ENCODE assay signal across 22 mouse cellular contexts in the genomic region with DNA sequence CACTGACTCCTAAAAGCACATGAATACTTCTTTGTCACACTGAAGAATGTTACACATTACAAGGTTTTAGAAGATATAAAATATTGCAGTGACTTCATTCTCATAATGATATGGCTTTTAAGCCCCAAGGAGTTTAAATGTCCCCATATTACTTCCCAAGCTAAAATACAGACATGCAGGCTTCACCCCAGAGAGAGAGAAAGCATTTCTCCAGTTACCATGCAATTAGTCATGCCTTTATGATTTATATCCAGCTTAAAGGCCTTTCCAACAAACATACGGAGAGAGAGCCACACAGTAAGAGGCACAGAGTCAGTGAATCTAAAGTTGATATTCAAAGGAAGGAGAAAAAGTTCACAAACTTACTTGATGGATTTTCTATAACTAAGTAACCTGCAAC. TPM values are rescaled to one million over a fixed set of nuclear protein-coding genes. Genes with fewer than 3 reads are reported as not detected.
DNase-seq lines count a peak whose midpoint lies in the region; ATAC-seq and TF ChIP-seq lines count a peak whose summit lies in the region.
"Had no signal": no experiment of that assay in that cellular context is flagged by ENCODE, and none has a peak within 500 bp of the region (broad histone marks: within the 10 kb centered on the region; RNA-seq: fewer than 3 reads in every experiment).

No protein-coding gene starts in this region.

- WGBS in embryonic facial prominence, embryonic 14.5 days = 18% methylated on average over 1 of the region's 1 CpGs
- 40% methylated on average over 1 of the region's 1 CpGs for WGBS in embryonic facial prominence, embryonic 10.5 days
- WGBS in midbrain, embryonic 11.5 days = 65% methylated on average over 1 of the region's 1 CpGs
- WGBS in midbrain, embryonic 15.5 days = 47% methylated on average over 1 of the region's 1 CpGs
- WGBS in limb, embryonic 14.5 days = 17% methylated on average over 1 of the region's 1 CpGs
- 56% methylated on average over 1 of the region's 1 CpGs for WGBS in hindbrain, embryonic 10.5 days

- no peak for TF ChIP-seq POLR2A in limb, embryonic 14.5 days (IDR thresholded peaks at IDR 0.05; ENCODE audit: borderline replicate concordance, extremely low read depth, insufficient read depth, insufficient read length)

- no peaks in the 10 kb centered on the region for H3K36me3 ChIP-seq in embryonic facial prominence, embryonic 14.5 days (ENCODE audit: control insufficient read depth, insufficient read depth, low read length)
- no peaks in the 10 kb centered on the region for H3K36me3 ChIP-seq in embryonic facial prominence, embryonic 10.5 days (replicated peaks)
- H3K36me3 ChIP-seq in midbrain, embryonic 11.5 days (ENCODE audit: control insufficient read depth, insufficient read depth, low read length) = no peaks in the 10 kb centered on the region
- no peaks in the 10 kb centered on the region for H3K36me3 ChIP-seq in midbrain, embryonic 15.5 days (replicated peaks)
- no peaks in the 10 kb centered on the region for H3K36me3 ChIP-seq in limb, embryonic 14.5 days (ENCODE audit: control insufficient read depth, insufficient read depth, low read length)
- H3K36me3 ChIP-seq in hindbrain, embryonic 10.5 days = no peaks in the 10 kb centered on the region
- H3K36me3 ChIP-seq: embryonic facial prominence, embryonic 15.5 days; forebrain, embryonic 10.5 days; heart, embryonic 12.5 days had no signal

- ATAC-seq in embryonic facial prominence, embryonic 14.5 days (ENCODE audit: low read depth) = peak; percentile 26; the same call in 1 of the 2 replicates
- ATAC-seq in midbrain, embryonic 11.5 days (ENCODE audit: low FRiP score) = no peak
- ATAC-seq in midbrain, embryonic 15.5 days (replicated peaks) = no peak
- peak; percentile 72 for ATAC-seq in limb, embryonic 14.5 days (ENCODE audit: low FRiP score, low read depth)
- ATAC-seq: forebrain, embryonic 14.5 days; hindbrain, embryonic 16.5 days had no signal

- H3K4me3 ChIP-seq in embryonic facial prominence, embryonic 14.5 days (ENCODE audit: low read depth, low read length) = no peak overlapping the region
- no peak overlapping the region for H3K4me3 ChIP-seq in embryonic facial prominence, embryonic 10.5 days
- no peak overlapping the region for H3K4me3 ChIP-seq in midbrain, embryonic 11.5 days (ENCODE audit: low read depth, low read length)
- no peak overlapping the region for H3K4me3 ChIP-seq in midbrain, embryonic 15.5 days
- H3K4me3 ChIP-seq in limb, embryonic 14.5 days (replicated peaks; ENCODE audit: low read length) = no peak overlapping the region
- no peak overlapping the region for H3K4me3 ChIP-seq in hindbrain, embryonic 10.5 days
- H3K4me3 ChIP-seq: embryonic facial prominence, embryonic 15.5 days; erythroblast, embryonic 14.5 days; forebrain, embryonic 10.5 days; heart, embryonic 12.5 days had no signal

- H3K27me3 ChIP-seq in embryonic facial prominence, embryonic 14.5 days (replicated peaks; ENCODE audit: control insufficient read depth, insufficient read depth, low read length) = no peaks in the 10 kb centered on the region
- no peaks in the 10 kb centered on the region for H3K27me3 ChIP-seq in embryonic facial prominence, embryonic 10.5 days (replicated peaks; ENCODE audit: low read depth, poor library complexity, severe bottlenecking)
- no peaks in the 10 kb centered on the region for H3K27me3 ChIP-seq in midbrain, embryonic 11.5 days (ENCODE audit: control insufficient read depth, insufficient read depth, low read length)
- no peaks in the 10 kb centered on the region for H3K27me3 ChIP-seq in midbrain, embryonic 15.5 days (replicated peaks)
- H3K27me3 ChIP-seq in limb, embryonic 14.5 days (ENCODE audit: control insufficient read depth, insufficient read depth, low read length) = no peaks in the 10 kb centered on the region
- H3K27me3 ChIP-seq in hindbrain, embryonic 10.5 days (ENCODE audit: insufficient read depth, poor library complexity, severe bottlenecking) = no peaks in the 10 kb centered on the region
- H3K27me3 ChIP-seq: embryonic facial prominence, embryonic 15.5 days; heart, embryonic 12.5 days had no signal

- peaks cover 6% of the 10 kb centered on the region; the same call in 1 of the 2 replicates for H3K4me1 ChIP-seq in embryonic facial prominence, embryonic 14.5 days (ENCODE audit: control insufficient read depth, insufficient read depth, low read length)
- peaks cover 10% of the 10 kb centered on the region; the same call in 1 of the 2 replicates for H3K4me1 ChIP-seq in embryonic facial prominence, embryonic 10.5 days
- no peaks in the 10 kb centered on the region for H3K4me1 ChIP-seq in midbrain, embryonic 11.5 days (ENCODE audit: control insufficient read depth, insufficient read depth, low read length)
- no peaks in the 10 kb centered on the region for H3K4me1 ChIP-seq in midbrain, embryonic 15.5 days
- H3K4me1 ChIP-seq in limb, embryonic 14.5 days (ENCODE audit: control insufficient read depth, insufficient read depth, low read length) = peaks cover 3% of the 10 kb centered on the region; the same call in 1 of the 2 replicates
- H3K4me1 ChIP-seq in hindbrain, embryonic 10.5 days (replicated peaks) = no peaks in the 10 kb centered on the region
- H3K4me1 ChIP-seq: embryonic facial prominence, embryonic 15.5 days; heart, embryonic 12.5 days had no signal

- no peak overlapping the region for H3K9ac ChIP-seq in embryonic facial prominence, embryonic 14.5 days (ENCODE audit: low read depth, low read length)
- no peak overlapping the region for H3K9ac ChIP-seq in midbrain, embryonic 11.5 days (ENCODE audit: low read length)
- no peak overlapping the region for H3K9ac ChIP-seq in midbrain, embryonic 15.5 days
- no peak overlapping the region for H3K9ac ChIP-seq in limb, embryonic 14.5 days (ENCODE audit: low read depth, low read length, severe bottlenecking)
- H3K9ac ChIP-seq: embryonic facial prominence, embryonic 15.5 days; heart, embryonic 12.5 days had no signal

- H3K27ac ChIP-seq in embryonic facial prominence, embryonic 14.5 days (replicated peaks; ENCODE audit: low read depth, low read length) = no peak overlapping the region
- no peak overlapping the region for H3K27ac ChIP-seq in embryonic facial prominence, embryonic 10.5 days (replicated peaks)
- no peak overlapping the region for H3K27ac ChIP-seq in midbrain, embryonic 11.5 days (ENCODE audit: low read depth, low read length)
- no peak overlapping the region for H3K27ac ChIP-seq in midbrain, embryonic 15.5 days
- no peak overlapping the region for H3K27ac ChIP-seq in limb, embryonic 14.5 days (replicated peaks; ENCODE audit: low read depth, low read length)
- H3K27ac ChIP-seq in hindbrain, embryonic 10.5 days = no peak overlapping the region
- H3K27ac ChIP-seq: embryonic facial prominence, embryonic 15.5 days; forebrain, embryonic 10.5 days had no signal

- H3K9me3 ChIP-seq in embryonic facial prominence, embryonic 14.5 days (ENCODE audit: control insufficient read depth, low read length) = no peaks in the 10 kb centered on the region
- no peaks in the 10 kb centered on the region for H3K9me3 ChIP-seq in embryonic facial prominence, embryonic 10.5 days
- H3K9me3 ChIP-seq in midbrain, embryonic 11.5 days (ENCODE audit: control insufficient read depth, low read length) = no peaks in the 10 kb centered on the region
- H3K9me3 ChIP-seq in midbrain, embryonic 15.5 days = no peaks in the 10 kb centered on the region
- H3K9me3 ChIP-seq in limb, embryonic 14.5 days (ENCODE audit: control insufficient read depth, low read length) = no peaks in the 10 kb centered on the region
- H3K9me3 ChIP-seq in hindbrain, embryonic 10.5 days = no peaks in the 10 kb centered on the region
- H3K9me3 ChIP-seq: embryonic facial prominence, embryonic 15.5 days; forebrain, embryonic 10.5 days; heart, embryonic 12.5 days had no signal

- peak; percentile 52 for DNase-seq in embryonic facial prominence, embryonic 14.5 days (ENCODE audit: low spot score)
- no peak for DNase-seq in embryonic facial prominence, embryonic 10.5 days (ENCODE audit: low spot score)
- peak; percentile 69 for DNase-seq in midbrain, embryonic 11.5 days (ENCODE audit: low spot score, missing footprints)
- peak; percentile 18 for DNase-seq in limb, embryonic 14.5 days (ENCODE audit: low spot score)
- no peak for DNase-seq in thymus, postnatal 10 days (ENCODE audit: low spot score in 2 of 2)
- no peak for DNase-seq in hindbrain, embryonic 10.5 days (ENCODE audit: low spot score)
- DNase-seq: adrenal gland, adult 2 months; adrenal gland, postnatal 25 days; cerebellum, adult 18-20 months; cerebellum, adult 9-11 months; cerebellum, postnatal 36 days; gastrocnemius, postnatal 10 days had no signal

- H3K4me2 ChIP-seq in embryonic facial prominence, embryonic 14.5 days (ENCODE audit: low read depth, low read length) = no peak overlapping the region
- no peak overlapping the region for H3K4me2 ChIP-seq in midbrain, embryonic 11.5 days
- no peak overlapping the region for H3K4me2 ChIP-seq in midbrain, embryonic 15.5 days
- H3K4me2 ChIP-seq in limb, embryonic 14.5 days (replicated peaks; ENCODE audit: low read depth, low read length, severe bottlenecking) = no peak overlapping the region
- H3K4me2 ChIP-seq: embryonic facial prominence, embryonic 15.5 days; heart, embryonic 12.5 days had no signal

RNA-seq across cellular contexts. Expression of gene Myf6, which starts 48.5 kb away (rescaled TPM):
- polyA plus RNA-seq in embryonic facial prominence, embryonic 14.5 days (2014; fragmentation: Nextera tagmentation; extraction: Ambion mirVana) = 20.2 and 28.9 TPM in 2 replicates
- 0.24 and 0.27 TPM in 2 replicates for polyA plus RNA-seq in embryonic facial prominence, embryonic 10.5 days (2016; fragmentation: Nextera tagmentation; extraction: Ambion mirVana)
- polyA plus RNA-seq in midbrain, embryonic 11.5 days (2014; fragmentation: Nextera tagmentation; extraction: Ambion mirVana) = 0.12 TPM in 1 of 2 replicates, not detected in the other
- not detected in 2 replicates for polyA plus RNA-seq in midbrain, embryonic 15.5 days (2015; fragmentation: Nextera tagmentation; extraction: Ambion mirVana)
- polyA plus RNA-seq in limb, embryonic 14.5 days (2012; rRNA removed) = 3.1 and 4.1 TPM in 2 replicates
- 4.8 and 6.7 TPM in 2 replicates for polyA plus RNA-seq in limb, embryonic 14.5 days (2014; fragmentation: Nextera tagmentation; extraction: Ambion mirVana)
- 0.12 TPM in 1 of 2 replicates, not detected in the other for polyA plus RNA-seq in hindbrain, embryonic 10.5 days (2016; fragmentation: Nextera tagmentation; extraction: Ambion mirVana)
- polyA plus RNA-seq: adrenal gland, adult 2 months; erythroblast, embryonic 14.5 days; forebrain, embryonic 10.5 days; forebrain, embryonic 14.5 days; gonadal fat pad, adult 2 months; hindbrain, embryonic 11.5 days; hindbrain, embryonic 16.5 days; intestine, embryonic 14.5 days had no signal

RNA-seq across cellular contexts. Expression of gene Myf5, which starts 57.1 kb away (rescaled TPM):
- polyA plus RNA-seq in embryonic facial prominence, embryonic 14.5 days (2014; fragmentation: Nextera tagmentation; extraction: Ambion mirVana) = 22.1 and 22.5 TPM in 2 replicates
- polyA plus RNA-seq in embryonic facial prominence, embryonic 10.5 days (2016; fragmentation: Nextera tagmentation; extraction: Ambion mirVana) = 4.2 and 4.8 TPM in 2 replicates
- polyA plus RNA-seq in midbrain, embryonic 11.5 days (2014; fragmentation: Nextera tagmentation; extraction: Ambion mirVana) = 0.44 and 0.83 TPM in 2 replicates
- polyA plus RNA-seq in midbrain, embryonic 15.5 days (2015; fragmentation: Nextera tagmentation; extraction: Ambion mirVana) = not detected in 2 replicates
- 9.0 and 12.2 TPM in 2 replicates for polyA plus RNA-seq in limb, embryonic 14.5 days (2012; rRNA removed)
- polyA plus RNA-seq in limb, embryonic 14.5 days (2014; fragmentation: Nextera tagmentation; extraction: Ambion mirVana) = 16.8 and 24.4 TPM in 2 replicates
- 1.1 and 4.3 TPM in 2 replicates for polyA plus RNA-seq in hindbrain, embryonic 10.5 days (2016; fragmentation: Nextera tagmentation; extraction: Ambion mirVana)
- polyA plus RNA-seq: adrenal gland, adult 2 months; erythroblast, embryonic 14.5 days; forebrain, embryonic 14.5 days; gonadal fat pad, adult 2 months; heart, embryonic 12.5 days; hindbrain, embryonic 16.5 days; intestine, embryonic 14.5 days had no signal

Comparison
In these comparisons a context has a peak if more than half of its experiments do, and no peak if none do; other contexts are left out.
1. DNase-seq: peak in embryonic facial prominence, embryonic 14.5 days (single experiment), midbrain, embryonic 11.5 days (single experiment) and limb, embryonic 14.5 days (single experiment); none in embryonic facial prominence, embryonic 10.5 days (single experiment), thymus, postnatal 10 days (0 of 2) and hindbrain, embryonic 10.5 days (single experiment).
2. ATAC-seq: peak in embryonic facial prominence, embryonic 14.5 days (single experiment) and limb, embryonic 14.5 days (single experiment); none in midbrain, embryonic 11.5 days (single experiment) and midbrain, embryonic 15.5 days (single experiment).